Mouse (Mus musculus): ENCODE data around the gene Zfp853.

GRCm38 (mm10) chr5:143287774-143288328, 5.6 kb downstream of the Zfp853 start:
- TF ChIP-seq CTCF (IDR thresholded peaks at IDR 0.05; ENCODE audit: control insufficient read depth, insufficient read depth, insufficient read length), result no peak
- TF ChIP-seq MYOD1 (IDR thresholded peaks at IDR 0.05; ENCODE audit: control insufficient read depth, insufficient read length, low read depth), result no peak
- no peak for TF ChIP-seq USF1 (IDR thresholded peaks at IDR 0.05; ENCODE audit: low read depth)
- no peak for TF ChIP-seq MAX (IDR thresholded peaks at IDR 0.05)
